Mouse (Mus musculus) activated CD4-positive, CD25-positive, alpha-beta regulatory T cell, adult 4 months (primary cell): ENCODE results near the gene Ttll1. TPM values are rescaled to one million over a fixed set of nuclear protein-coding genes. Genes with fewer than 3 reads are reported as not detected.

Source experiments
- ATAC-seq: one replicate; pipeline ENCODE4 v1.8.0; 2017
- polyA plus RNA-seq, 2 experiments: library from polyadenylated mRNA; unstranded; fragments of 100-300 nt; shearing (Covaris generic); gene quantifications; one replicate each; pipeline ENCODE4 v1.2.1; 2017

The Ttll1 gene
- 1 to 10 TPM; 8.4 to 9.8 TPM for polyA plus RNA-seq

- ATAC-seq = peak; percentile 99
Observed at GRCm38 (mm10) chr15:83510805-83511405, at the start of gene Ttll1. Ttll1 (minus strand) TSS chr15:83510893.

- ATAC-seq = peak; percentile 87
Observed at GRCm38 (mm10) chr15:83555161-83555974, 44.7 kb upstream of the Ttll1 start.

GRCm38 (mm10) chr15:83553831-83554230 is 43.1 kb upstream of the Ttll1 start:
- ATAC-seq = peak; percentile 22

- no peak for ATAC-seq
Observed at GRCm38 (mm10) chr15:83550137-83550536, 39.4 kb upstream of the Ttll1 start.

- ATAC-seq = no peak
Observed at GRCm38 (mm10) chr15:83547144-83547543, 36.5 kb upstream of the Ttll1 start.

- ATAC-seq = no peak
Observed at GRCm38 (mm10) chr15:83546029-83546428, 35.3 kb upstream of the Ttll1 start.

DNA sequence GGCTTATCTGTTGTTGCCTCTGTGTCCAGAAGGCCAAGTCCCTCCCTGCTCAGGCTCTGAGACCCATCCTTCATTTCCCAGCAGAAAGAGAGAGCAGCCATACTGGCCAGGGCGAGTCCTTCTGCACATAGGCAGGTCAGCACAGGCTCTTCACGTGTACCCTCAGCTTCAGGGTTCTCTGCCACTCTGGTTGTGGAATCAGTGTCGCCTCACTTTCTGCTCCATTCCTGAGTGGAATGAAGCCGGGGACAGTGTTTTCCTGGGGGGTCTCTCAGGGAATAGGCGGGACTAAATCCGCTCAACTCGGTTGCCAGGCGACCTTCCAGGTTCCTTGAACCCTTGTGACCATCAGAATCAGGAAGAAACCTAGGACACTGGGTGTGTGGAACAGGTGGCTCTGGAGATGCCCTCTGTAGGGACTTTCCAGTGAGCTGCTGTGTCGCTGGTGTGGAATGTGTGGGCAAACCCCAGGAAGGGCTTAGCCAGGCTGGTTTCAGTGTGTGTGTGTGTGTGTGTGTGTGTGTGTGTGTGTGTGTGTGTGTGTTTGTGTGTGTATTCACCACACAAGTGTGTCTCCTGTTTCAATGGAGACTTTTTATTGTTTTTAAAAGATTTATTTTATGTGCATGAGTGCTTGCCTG is 31.1 kb upstream of the Ttll1 start:
- ATAC-seq = no peak

GRCm38 (mm10) chr15:83539905-83540304 is 29.2 kb upstream of the Ttll1 start:
- ATAC-seq = no peak

- no peak for ATAC-seq
Observed at GRCm38 (mm10) chr15:83538855-83539254, 28.2 kb upstream of the Ttll1 start.

- ATAC-seq = no peak
Observed at GRCm38 (mm10) chr15:83535890-83536231, 25.2 kb upstream of the Ttll1 start.

- ATAC-seq = no peak
Observed at GRCm38 (mm10) chr15:83534960-83535889, 24.5 kb upstream of the Ttll1 start.

DNA sequence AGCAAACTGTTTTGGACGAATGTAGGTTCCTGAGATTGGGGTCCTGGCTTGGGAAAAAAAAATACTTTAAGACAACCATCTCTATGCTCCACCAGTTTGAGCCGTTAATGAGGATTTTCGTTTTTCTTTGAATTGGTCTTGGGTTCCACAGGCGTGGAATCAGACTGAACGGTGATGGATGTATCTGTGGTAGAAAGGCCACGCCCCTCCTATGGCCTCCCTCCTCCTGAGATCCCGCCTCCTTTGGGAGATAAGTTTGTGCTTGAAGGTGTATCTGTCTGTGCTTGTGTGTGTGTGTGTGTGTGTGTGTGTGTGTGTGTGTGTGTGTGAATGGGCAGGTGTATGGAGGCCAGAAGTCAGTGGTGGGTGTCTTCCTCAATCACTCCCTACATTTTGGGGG is 21.9 kb upstream of the Ttll1 start:
- ATAC-seq = no peak

GRCm38 (mm10) chr15:83531961-83532469 is 21.3 kb upstream of the Ttll1 start:
- no peak for ATAC-seq

GRCm38 (mm10) chr15:83530688-83531087 is 20.0 kb upstream of the Ttll1 start:
- ATAC-seq = no peak

GRCm38 (mm10) chr15:83530233-83530632 is 19.5 kb upstream of the Ttll1 start:
- no peak for ATAC-seq

DNA sequence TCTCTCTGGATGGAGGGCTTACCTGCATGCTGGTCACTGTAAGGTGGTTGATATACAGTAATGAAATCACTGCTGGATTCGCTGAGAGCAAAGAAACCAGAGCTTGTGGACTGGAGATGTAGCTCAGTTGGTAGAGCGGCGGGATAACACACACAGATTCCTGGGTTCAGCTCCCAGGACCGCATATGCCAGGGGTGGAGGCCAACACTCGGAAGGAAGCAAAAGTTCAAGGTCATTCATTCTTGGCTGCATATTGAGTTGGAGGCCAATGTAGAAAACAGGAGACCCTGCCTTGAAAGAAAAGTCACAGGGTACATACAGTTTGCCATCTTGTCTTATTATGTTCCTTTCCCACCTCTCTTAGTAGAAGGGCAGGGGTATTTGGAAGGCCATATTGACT is 19.1 kb upstream of the Ttll1 start:
- no peak for ATAC-seq

- no peak for ATAC-seq
Observed at GRCm38 (mm10) chr15:83528892-83529291, 18.2 kb upstream of the Ttll1 start.

DNA sequence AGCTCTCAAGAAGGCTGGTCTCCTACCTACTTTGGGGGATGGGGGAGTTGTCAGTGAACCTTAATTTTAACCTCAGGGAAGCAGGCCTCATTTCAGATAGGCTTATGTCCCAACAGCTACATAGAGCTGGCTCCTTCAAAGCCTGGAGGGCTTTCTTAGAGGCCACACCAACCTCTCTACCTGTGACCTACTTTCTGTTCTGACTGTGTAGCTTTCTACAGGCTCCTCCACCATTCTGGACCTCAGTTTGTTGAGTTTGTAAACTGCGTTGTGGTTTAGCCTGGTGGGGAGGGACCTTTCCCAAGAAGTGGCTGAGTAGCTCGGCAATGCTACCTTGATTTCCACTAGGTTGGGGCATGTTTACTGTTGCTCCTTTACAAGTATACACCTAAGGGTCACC is 17.1 kb upstream of the Ttll1 start:
- no peak for ATAC-seq

DNA sequence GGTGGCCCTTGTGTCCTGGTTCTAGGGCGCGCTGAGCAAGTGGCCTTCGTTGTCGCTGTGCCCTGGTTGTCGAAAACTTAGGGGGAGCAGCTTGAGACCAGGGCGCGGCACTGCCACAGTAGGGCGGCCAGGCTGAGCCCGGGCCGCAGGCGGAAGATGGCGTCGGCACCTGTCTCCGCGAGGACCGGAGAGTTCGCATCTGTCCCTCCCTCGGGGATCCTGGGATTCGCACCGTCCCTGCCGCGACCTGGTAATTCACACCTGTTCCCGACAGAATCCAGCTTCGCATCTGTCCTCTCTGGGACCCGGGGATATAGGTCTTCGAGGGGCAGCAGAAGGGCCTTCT is 16.4 kb upstream of the Ttll1 start:
- peak; percentile 45 for ATAC-seq

- peak; percentile 67 for ATAC-seq
Observed at GRCm38 (mm10) chr15:83526424-83527091, 15.9 kb upstream of the Ttll1 start, which contains the start of gene Bik. Bik (plus strand) TSS chr15:83526862.

GRCm38 (mm10) chr15:83524333-83524729 is 13.6 kb upstream of the Ttll1 start:
- ATAC-seq = no peak
